Mouse (Mus musculus) lung, embryonic 14.5 days (tissue): ENCODE data around the gene Dcaf6. TPM values are rescaled to one million over a fixed set of nuclear protein-coding genes. Genes with fewer than 3 reads are reported as not detected.

Source experiments
- ATAC-seq: fragments of 200-750 bp; cut with Nextera tagmentation; 2 replicates; pipeline ENCODE4 v1.8.0; 2017; ENCODE audit warnings: mild to moderate bottlenecking, moderate TSS enrichment, moderate library complexity; ENCODE audit not compliant: insufficient read depth
- DNase-seq: peaks from one replicate; pipeline ENCODE4 v3.0.0-alpha.2; 2015
- H3K27ac ChIP-seq: fragments of 300-500 bp; sonication (generic); 2 replicates; pipeline ENCODE4 v1.5.1; 2014; ENCODE audit warnings: low read depth, mild to moderate bottlenecking, moderate library complexity
- H3K27me3 ChIP-seq: fragments of 300-500 bp; sonication (generic); 2 replicates; pipeline ENCODE4 v1.6.1; 2014; ENCODE audit warnings: low read length, control low read depth; ENCODE audit not compliant: insufficient read depth
- H3K36me3 ChIP-seq: fragments of 300-500 bp; sonication (generic); 2 replicates; pipeline ENCODE4 v1.6.1; 2014; ENCODE audit warnings: control low read depth; ENCODE audit not compliant: insufficient read depth
- H3K4me1 ChIP-seq: fragments of 300-500 bp; sonication (generic); 2 replicates; pipeline ENCODE4 v1.6.1; 2014; ENCODE audit warnings: antibody characterized with exemption, control low read depth; ENCODE audit not compliant: insufficient read depth
- H3K4me2 ChIP-seq: fragments of 300-500 bp; sonication (generic); 2 replicates; pipeline ENCODE4 v1.6.1; 2014; ENCODE audit warnings: mild to moderate bottlenecking
- H3K4me3 ChIP-seq: fragments of 300-500 bp; sonication (generic); 2 replicates; pipeline ENCODE4 v1.5.1; 2014; ENCODE audit warnings: low read depth, low read length
- H3K9ac ChIP-seq: fragments of 300-500 bp; sonication (generic); 2 replicates; pipeline ENCODE4 v1.6.1; 2014
- H3K9me3 ChIP-seq: fragments of 300-500 bp; sonication (generic); 2 replicates; pipeline ENCODE4 v1.6.1; 2016; ENCODE audit warnings: low read depth, low read length, control low read depth
- CTCF ChIP-seq: IDR thresholded peaks from 2 replicates; pipeline ENCODE4 v1.5.1; 2016; ENCODE audit warnings: antibody characterized with exemption, low read depth
- WGBS: fragments of 180-500 bp; shearing (Covaris S2); extraction: QIAGEN DNeasy Blood & Tissue Kit; methylation state at CpG from one replicate; pipeline ENCODE4 v1.1.7; 2014; 5-methylcytosine and 5-hydroxymethylcytosine counted together
- polyA plus RNA-seq: library from polyadenylated mRNA; unstranded; fragments of >200 nt; fragmentation: Nextera tagmentation; extraction: Ambion mirVana; gene quantifications from 2 replicates; pipeline ENCODE4 v1.2.1, GENCODE M21; 2014

Gene Dcaf6
- 12.7 and 13.0 TPM in 2 replicates for polyA plus RNA-seq

DNA sequence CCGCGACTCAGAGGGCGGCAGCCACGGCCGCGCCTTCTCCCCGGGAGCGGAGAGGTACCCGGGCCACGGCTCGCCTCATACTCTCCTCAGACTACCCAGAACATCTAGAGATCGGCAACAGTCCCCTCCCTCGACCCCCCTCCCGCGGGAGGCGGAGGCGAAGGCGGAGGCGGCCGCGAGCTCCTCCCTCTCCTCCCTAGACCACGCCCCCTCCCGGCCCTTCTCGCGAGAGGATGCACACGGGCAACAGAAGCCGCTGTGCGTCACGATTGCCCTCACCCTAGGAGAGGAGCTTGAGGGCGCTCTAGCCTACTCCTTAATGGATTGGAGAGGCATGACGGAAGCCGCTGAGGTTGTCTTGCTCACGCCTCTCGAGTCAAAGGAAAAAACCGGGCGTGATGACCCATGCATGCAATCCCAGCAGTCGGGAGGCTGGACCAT is at the start of gene Dcaf6, which contains the start of gene Mpc2:
Dcaf6 (minus strand) TSS at position 116 of the 441 bp plus-strand sequence.
Mpc2 (plus strand) TSS at position 278 of the 441 bp plus-strand sequence.
- H3K4me3 ChIP-seq = peak within 1 kb of the TSS; percentile 94
- no peaks in the 10 kb centered on the region for H3K27me3 ChIP-seq
- peak; percentile 44; the same call in 1 of the 2 replicates for TF ChIP-seq CTCF
- ATAC-seq = peak; percentile 93
- H3K4me2 ChIP-seq = peak within 1 kb of the TSS; percentile 87
- H3K27ac ChIP-seq = peak within 1 kb of the TSS; percentile 95
- H3K9me3 ChIP-seq = no peaks in the 10 kb centered on the region
- 1% methylated on average over 28 of the region's 37 CpGs for WGBS
- peak; percentile 99 for DNase-seq
- H3K4me1 ChIP-seq = 0 out of 2 replicates have a peak, but pooled peaks cover 3% of the 10 kb centered on the region
- H3K36me3 ChIP-seq = no peaks in the 10 kb centered on the region
- H3K9ac ChIP-seq = peak within 1 kb of the TSS; percentile 82

DNA sequence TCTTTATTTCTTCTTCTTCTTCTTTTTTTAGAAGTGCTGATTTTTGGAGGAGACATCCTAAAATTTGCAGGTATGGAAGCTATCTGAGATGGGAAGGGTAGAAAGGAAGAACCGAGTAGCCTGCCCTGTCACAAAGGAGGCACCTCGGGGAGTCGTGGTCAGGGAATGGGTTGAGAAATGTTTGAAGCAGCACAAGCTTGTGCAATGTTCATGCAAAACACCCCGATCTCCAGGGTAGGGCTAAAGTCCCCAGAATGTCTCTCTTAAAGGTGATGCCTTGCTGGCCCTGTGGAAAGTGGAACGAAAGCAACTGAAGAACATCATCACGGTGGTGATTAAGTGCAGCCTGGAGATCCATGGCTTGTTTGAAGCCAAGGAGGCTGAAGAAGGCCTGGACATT is 46.0 kb upstream of the Dcaf6 start:
- no peaks in the 10 kb centered on the region for H3K9me3 ChIP-seq
- H3K36me3 ChIP-seq = no peaks in the 10 kb centered on the region
- no peak for TF ChIP-seq CTCF
- ATAC-seq (no peak), DNase-seq (no peak)
- H3K27me3 ChIP-seq = no peaks in the 10 kb centered on the region
- H3K4me3 ChIP-seq = no peak overlapping the region
- H3K27ac ChIP-seq = no peak overlapping the region
- 87% methylated on average over 6 of the region's 6 CpGs for WGBS
- no peaks in the 10 kb centered on the region for H3K4me1 ChIP-seq
- no peak overlapping the region for H3K9ac ChIP-seq
- no peak overlapping the region for H3K4me2 ChIP-seq

DNA sequence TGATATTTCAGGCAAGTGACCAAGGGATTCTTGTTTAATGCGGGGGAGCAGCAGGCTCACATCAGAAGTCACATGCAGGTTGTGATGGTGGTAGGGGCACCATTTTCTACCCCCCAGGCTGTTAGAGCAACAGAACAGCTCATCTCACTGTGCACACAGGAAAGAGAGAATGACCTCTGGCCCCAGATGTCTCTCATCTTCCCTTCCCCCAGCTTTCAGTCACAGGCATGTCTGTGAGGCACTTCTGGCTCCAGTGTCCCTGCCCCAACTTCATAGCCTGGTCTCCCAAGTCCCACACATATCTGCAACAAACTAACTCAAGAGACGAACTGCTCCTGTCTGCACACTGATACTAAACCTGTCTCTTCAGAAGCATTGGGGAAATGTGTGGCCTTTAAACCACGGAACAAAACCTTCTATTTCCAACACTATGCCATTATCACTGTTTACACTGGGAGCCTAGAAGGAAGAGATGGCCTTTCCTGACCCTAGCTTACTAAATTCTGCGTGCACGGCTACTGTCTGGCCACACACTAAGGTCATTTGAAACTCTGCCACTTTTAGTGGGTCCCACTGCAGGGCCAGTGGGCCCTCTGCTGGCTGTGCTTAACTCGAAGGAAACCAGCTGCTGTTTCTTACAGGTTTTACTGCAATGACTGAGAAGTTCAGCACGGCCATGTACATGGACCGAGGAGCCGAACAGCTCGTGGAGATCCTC is 43.2 kb upstream of the Dcaf6 start:
- no peaks in the 10 kb centered on the region for H3K4me1 ChIP-seq
- no peak overlapping the region for H3K4me2 ChIP-seq
- H3K9ac ChIP-seq = no peak overlapping the region
- 13% methylated on average over 10 of the region's 10 CpGs for WGBS
- H3K27ac ChIP-seq = no peak overlapping the region
- no peaks in the 10 kb centered on the region for H3K9me3 ChIP-seq
- TF ChIP-seq CTCF = peak; percentile 63
- peak; percentile 82 for DNase-seq
- no peaks in the 10 kb centered on the region for H3K36me3 ChIP-seq
- H3K4me3 ChIP-seq = no peak overlapping the region
- H3K27me3 ChIP-seq = no peaks in the 10 kb centered on the region
- ATAC-seq = peak; percentile 82

DNA sequence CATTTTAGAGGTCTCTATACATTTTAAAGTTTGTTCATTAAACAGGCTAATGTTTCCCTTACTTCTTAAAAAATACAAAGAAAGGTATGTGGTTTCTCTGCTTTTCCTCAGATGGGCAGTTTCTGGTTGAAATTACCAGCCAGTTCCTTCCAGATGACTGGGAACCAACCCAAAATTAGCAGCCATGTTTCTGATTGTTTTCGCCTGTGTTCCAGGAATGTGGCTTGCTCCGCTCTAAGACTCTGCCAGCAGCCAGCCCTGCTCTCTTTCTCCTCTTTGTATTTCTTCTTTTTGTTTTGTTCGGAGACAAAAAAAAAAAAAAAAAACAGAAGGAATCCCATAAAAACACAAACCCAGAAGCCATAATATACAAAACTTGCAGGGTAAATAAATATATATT is 38.6 kb upstream of the Dcaf6 start:
- ATAC-seq (no peak), DNase-seq (peak; percentile 47)
- no peak overlapping the region for H3K9ac ChIP-seq
- H3K4me1 ChIP-seq = no peaks in the 10 kb centered on the region
- H3K27me3 ChIP-seq = no peaks in the 10 kb centered on the region
- no peak overlapping the region for H3K27ac ChIP-seq
- H3K9me3 ChIP-seq = no peaks in the 10 kb centered on the region
- H3K4me2 ChIP-seq = no peak overlapping the region
- no peak for TF ChIP-seq CTCF
- 52% methylated on average over 3 of the region's 3 CpGs for WGBS
- no peak overlapping the region for H3K4me3 ChIP-seq
- no peaks in the 10 kb centered on the region for H3K36me3 ChIP-seq

DNA sequence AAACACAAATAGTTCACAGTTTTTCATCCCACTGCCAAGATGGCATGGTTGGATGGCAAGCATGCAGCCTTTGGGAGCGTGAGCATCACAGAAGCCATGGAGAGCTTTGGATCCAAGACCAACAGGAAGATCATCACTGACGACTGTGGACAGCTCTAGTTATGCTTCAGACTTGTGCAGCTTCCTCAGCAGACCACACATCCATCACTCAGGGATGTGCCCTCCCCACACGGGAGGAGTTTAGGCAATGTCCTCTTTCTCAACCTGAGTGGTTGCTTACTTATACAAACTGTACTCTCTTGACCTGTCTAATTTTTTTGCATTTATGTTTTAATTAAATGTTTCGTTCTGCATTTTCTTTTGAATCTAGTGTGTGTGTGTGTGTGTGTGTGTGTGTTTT is 28.9 kb upstream of the Dcaf6 start:
- Histone ChIP-seq H3K9me3 (no peaks in the 10 kb centered on the region), H3K27ac (no peak overlapping the region), H3K4me1 (no peaks in the 10 kb centered on the region), H3K4me2 (no peak overlapping the region), H3K36me3 (no peaks in the 10 kb centered on the region), H3K4me3 (no peak overlapping the region), H3K9ac (no peak overlapping the region), H3K27me3 (no peaks in the 10 kb centered on the region)
- no peak for ATAC-seq
- no peak for TF ChIP-seq CTCF
- DNase-seq = no peak
- WGBS = 77% methylated on average over 4 of the region's 4 CpGs

DNA sequence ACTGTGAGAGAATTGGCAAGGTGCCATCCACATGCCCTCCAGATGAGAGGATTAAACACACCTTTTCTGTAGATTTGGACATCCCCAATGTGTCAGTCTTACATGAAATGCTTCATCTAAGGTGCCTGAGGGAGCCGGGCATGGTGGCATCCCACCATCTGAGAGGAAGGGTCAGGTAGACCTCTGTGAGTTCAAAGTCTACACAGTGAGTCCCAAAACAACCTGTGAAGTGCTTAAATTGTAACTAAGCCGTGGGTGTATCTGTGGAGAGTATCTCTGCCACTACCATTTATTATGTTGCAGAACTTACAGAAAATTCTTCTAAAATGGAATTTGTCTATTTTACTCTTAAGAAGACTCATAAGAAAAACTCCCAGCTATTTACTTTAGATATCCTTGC is 25.8 kb upstream of the Dcaf6 start:
- Histone ChIP-seq H3K4me1 (no peaks in the 10 kb centered on the region), H3K36me3 (peaks cover 6% of the 10 kb centered on the region; the same call in 1 of the 2 replicates), H3K27me3 (no peaks in the 10 kb centered on the region), H3K9ac (no peak overlapping the region), H3K4me2 (no peak overlapping the region), H3K4me3 (no peak overlapping the region), H3K9me3 (no peaks in the 10 kb centered on the region), H3K27ac (no peak overlapping the region)
- TF ChIP-seq CTCF = no peak
- no peak for DNase-seq
- 77% methylated on average over 2 of the region's 2 CpGs for WGBS
- no peak for ATAC-seq

DNA sequence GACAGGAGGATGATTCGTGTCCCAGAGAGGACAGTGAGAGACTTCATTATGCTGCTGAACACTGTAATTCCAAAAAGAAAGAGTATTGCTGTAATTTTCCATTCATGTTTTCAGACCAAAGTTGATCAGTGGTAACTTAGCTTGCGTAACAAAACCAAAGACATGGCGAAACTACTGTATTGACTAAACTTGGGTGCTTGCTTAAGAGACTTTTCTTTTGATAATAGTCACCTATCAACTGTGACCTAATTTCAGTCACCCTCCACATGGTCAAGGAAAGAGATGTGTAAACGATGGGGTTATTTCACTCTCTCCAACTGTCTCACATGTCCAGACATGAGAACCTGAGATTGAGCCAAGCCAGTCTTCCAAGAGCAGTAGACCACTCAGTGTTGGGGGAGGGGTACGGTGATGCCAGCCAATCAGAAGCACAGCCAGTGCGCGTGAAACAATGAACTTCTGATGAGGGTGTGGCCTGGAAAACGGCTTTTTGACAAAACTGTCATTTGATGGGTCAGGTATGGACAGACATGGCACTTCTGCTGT is 24.5 kb upstream of the Dcaf6 start, which contains the start of gene Adcy10:
Adcy10 (plus strand) TSS at position 496 of the 546 bp plus-strand sequence.
- no peaks in the 10 kb centered on the region for H3K4me1 ChIP-seq
- no peak within 1 kb of the TSS for H3K27ac ChIP-seq
- no peaks in the 10 kb centered on the region for H3K9me3 ChIP-seq
- ATAC-seq = no peak
- H3K4me2 ChIP-seq = no peak within 1 kb of the TSS
- peaks cover 6% of the 10 kb centered on the region; the same call in 1 of the 2 replicates for H3K36me3 ChIP-seq
- H3K4me3 ChIP-seq = no peak within 1 kb of the TSS
- TF ChIP-seq CTCF = no peak
- no peaks in the 10 kb centered on the region for H3K27me3 ChIP-seq
- H3K9ac ChIP-seq = no peak within 1 kb of the TSS
- WGBS = 83% methylated on average over 8 of the region's 8 CpGs
- DNase-seq = no peak
